Mouse (Mus musculus): ENCODE data around the gene Esd.

Gene Esd

DNA sequence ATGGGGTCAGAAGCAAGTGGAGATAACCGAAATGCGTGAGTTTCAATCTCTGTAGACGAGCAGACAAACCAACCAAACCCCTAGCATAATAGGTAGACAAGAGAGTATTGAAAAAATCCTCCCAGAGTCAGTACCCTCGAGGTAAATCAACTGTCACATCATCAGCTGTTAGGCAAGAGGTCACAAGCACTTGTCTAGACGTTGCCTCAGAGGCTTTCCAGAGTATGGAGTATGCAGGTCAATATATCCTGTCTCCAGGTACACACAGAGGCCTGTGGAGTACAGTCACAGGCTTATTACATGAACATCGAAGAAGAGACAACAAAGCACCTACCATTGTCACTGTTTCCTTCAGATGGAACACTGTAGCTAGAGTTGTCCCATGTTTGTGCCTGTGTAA is 60.7 kb downstream of the Esd start:
- no peak for DNase-seq (ENCODE audit: extremely low read depth, low read depth, low spot score)

- DNase-seq (ENCODE audit: extremely low read depth, low read depth, low spot score): no peak
Observed at GRCm38 (mm10) chr14:74794931-74795330, 62.8 kb downstream of the Esd start.

- no peak for DNase-seq (ENCODE audit: extremely low read depth, low read depth, low spot score)
Observed at GRCm38 (mm10) chr14:74797386-74798062, 65.4 kb downstream of the Esd start.

DNA sequence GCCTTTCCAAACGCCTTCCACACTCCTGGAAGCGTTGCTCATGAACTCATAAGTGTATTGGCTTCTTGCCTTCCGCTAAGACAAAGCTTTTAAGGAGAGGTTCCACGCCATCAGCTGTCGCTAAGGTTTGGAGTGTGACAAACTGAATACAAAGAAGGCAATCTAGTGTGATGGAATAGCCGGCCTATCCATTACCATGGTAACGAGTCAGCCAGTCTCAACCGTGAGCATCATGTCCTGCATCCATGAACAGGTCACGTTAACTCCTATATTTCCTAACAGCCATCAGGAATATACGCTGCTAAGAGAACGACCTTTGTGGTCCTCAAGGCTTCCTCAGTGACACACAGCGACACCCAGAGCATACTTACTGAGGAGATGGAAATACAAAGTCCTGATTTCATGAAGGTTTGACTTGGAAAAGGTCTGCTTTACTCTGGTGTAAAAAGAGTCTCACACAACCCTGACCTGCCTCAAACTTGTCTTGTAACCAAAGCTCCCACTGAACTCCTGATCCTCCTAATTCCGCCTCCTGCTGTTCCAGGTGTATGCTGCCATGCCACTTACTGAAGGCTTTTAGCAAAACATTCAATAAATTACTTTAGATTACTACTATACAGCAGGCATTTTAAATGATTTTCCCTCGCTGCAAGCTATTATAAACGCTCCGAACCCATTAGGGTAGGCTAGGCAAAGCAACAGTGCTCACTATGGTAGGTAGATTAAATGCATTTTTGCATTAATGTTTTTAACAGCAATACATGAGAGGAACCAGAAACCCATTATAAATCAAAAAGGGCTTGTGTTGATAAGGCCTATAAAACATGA is 66.2 kb downstream of the Esd start:
- DNase-seq (ENCODE audit: extremely low read depth, low read depth, low spot score): no peak

Measured in fat pad, adult 2 months (tissue).